Mouse (Mus musculus) MEL (cell line): ENCODE measurements at regions not wholly inside any gene's neighbourhood (a gene's known extent, or its start where the extent isn't known, plus 50 kb on each side); places are given as distances from the start of the nearest gene placed in this dataset.

ENCODE experiments used
- DNase-seq: peaks from one replicate; pipeline ENCODE4 v3.0.0; 2011; ENCODE audit warnings: low read depth, low spot score
- H3K27ac ChIP-seq: 2 replicates; pipeline ENCODE4 v1.5.1; 2012; ENCODE audit warnings: low read depth, mild to moderate bottlenecking, control low read depth, low read length, moderate library complexity; ENCODE audit not compliant: control insufficient read depth
- H3K27me3 ChIP-seq, 2 experiments: fragments of 150-350 bp in 1 of 2; sonication (generic) in 1 of 2; 2 replicates each; pipeline ENCODE4 v1.6.1; 2012; ENCODE audit warnings: low read length in 2 of 2, mild to moderate bottlenecking in 2 of 2, improper control_type of control experiment in 1 of 2, moderate library complexity in 1 of 2; ENCODE audit not compliant: insufficient read depth in 2 of 2, control insufficient read depth in 1 of 2
- H3K36me3 ChIP-seq, 2 experiments: 2 replicates each; pipeline ENCODE4 v1.6.1; 2012 to 2014; ENCODE audit warnings: low read length in 2 of 2, improper control_type of control experiment in 1 of 2, inconsistent platforms in 1 of 2, mild to moderate bottlenecking in 1 of 2; ENCODE audit not compliant: insufficient read depth in 2 of 2, control insufficient read depth in 1 of 2
- H3K4me1 ChIP-seq, 2 experiments: fragments of 150-350 bp in 1 of 2; sonication (generic) in 1 of 2; 2 replicates each; pipeline ENCODE4 v1.6.1; 2012; ENCODE audit warnings: low read length in 2 of 2, improper control_type of control experiment in 1 of 2, mild to moderate bottlenecking in 1 of 2; ENCODE audit not compliant: insufficient read depth in 2 of 2, control insufficient read depth in 1 of 2
- H3K4me3 ChIP-seq, 2 experiments: fragments of 150-350 bp in 1 of 2; sonication (generic) in 1 of 2; 2 replicates each; pipeline ENCODE4 v1.5.1; 2012; ENCODE audit warnings: low read depth in 2 of 2, low read length in 2 of 2, mild to moderate bottlenecking in 2 of 2, moderate library complexity in 2 of 2, control low read depth in 1 of 2, improper control_type of control experiment in 1 of 2; ENCODE audit not compliant: control insufficient read depth in 1 of 2, insufficient read depth in 1 of 2
- H3K79me2 ChIP-seq: 2 replicates; pipeline ENCODE4 v1.6.1; 2012; ENCODE audit warnings: mild to moderate bottlenecking, low read length, moderate library complexity; ENCODE audit not compliant: control insufficient read depth, poor library complexity, insufficient read depth
- H3K9ac ChIP-seq: 2 replicates; pipeline ENCODE4 v1.6.1; 2012; ENCODE audit warnings: low read depth, mild to moderate bottlenecking, control low read depth, low read length, moderate library complexity; ENCODE audit not compliant: control insufficient read depth, poor library complexity, severe bottlenecking
- H3K9me3 ChIP-seq: fragments of 150-350 bp; sonication (generic); replicated peaks from 2 replicates; pipeline ENCODE4 v1.6.1; 2012; ENCODE audit warnings: mild to moderate bottlenecking, low read length, improper control_type of control experiment, moderate library complexity; ENCODE audit not compliant: insufficient read depth
- CHD1 ChIP-seq: IDR thresholded peaks from 2 replicates; pipeline ENCODE4 v1.6.1; 2012; ENCODE audit warnings: low read depth, mild to moderate bottlenecking, inconsistent platforms, low read length, improper control_type of control experiment
- CHD2 ChIP-seq: IDR thresholded peaks from 2 replicates; pipeline ENCODE4 v1.6.1; 2011; ENCODE audit warnings: low read length, improper control_type of control experiment
- CTCF ChIP-seq, 3 experiments: IDR thresholded peaks in 2 of 3; conservative IDR thresholded peaks in 1 of 3; 2 replicates each; pipeline ENCODE4 v1.5.1; 2011 to 2012; ENCODE audit warnings: low read length in 3 of 3, low read depth in 2 of 3, mild to moderate bottlenecking in 2 of 3, improper control_type of control experiment in 1 of 3, inconsistent platforms in 1 of 3, mixed read lengths in 1 of 3, moderate library complexity in 1 of 3; ENCODE audit not compliant: control insufficient read depth in 1 of 3, insufficient read depth in 1 of 3, poor library complexity in 1 of 3, severe bottlenecking in 1 of 3
- E2F4 ChIP-seq: IDR thresholded peaks from 2 replicates; pipeline ENCODE4 v1.6.1; 2011; ENCODE audit warnings: low read depth, low read length, improper control_type of control experiment, borderline replicate concordance
- ETS1 ChIP-seq: IDR thresholded peaks from 2 replicates; pipeline ENCODE4 v1.6.1; 2012; ENCODE audit warnings: low read depth, mild to moderate bottlenecking, inconsistent platforms, low read length, improper control_type of control experiment, moderate library complexity
- GATA1 ChIP-seq: IDR thresholded peaks from 2 replicates; pipeline ENCODE4 v1.6.1; 2011; ENCODE audit warnings: low read depth, low read length, improper control_type of control experiment
- JUND ChIP-seq: IDR thresholded peaks from 2 replicates; pipeline ENCODE4 v1.6.1; 2011; ENCODE audit warnings: low read depth, mild to moderate bottlenecking, improper control_type of control experiment, low read length
- MAFK ChIP-seq: IDR thresholded peaks from 2 replicates; pipeline ENCODE4 v1.6.1; 2011; ENCODE audit warnings: low read depth, mild to moderate bottlenecking, low read length, improper control_type of control experiment, borderline replicate concordance
- MAZ ChIP-seq: IDR thresholded peaks from 2 replicates; pipeline ENCODE4 v1.6.1; 2012; ENCODE audit warnings: low read depth, mild to moderate bottlenecking, inconsistent platforms, low read length, improper control_type of control experiment
- MEF2A ChIP-seq: IDR thresholded peaks from 2 replicates; pipeline ENCODE4 v1.6.1; 2014; ENCODE audit warnings: low read depth, mild to moderate bottlenecking, inconsistent platforms, low read length, improper control_type of control experiment; ENCODE audit not compliant: poor library complexity, insufficient replicate concordance, severe bottlenecking; ENCODE audit errors: extremely low read depth
- MXI1 ChIP-seq: IDR thresholded peaks from 2 replicates; pipeline ENCODE4 v1.6.1; 2011; ENCODE audit warnings: mild to moderate bottlenecking, low read depth, low read length, improper control_type of control experiment
- MYB ChIP-seq: IDR thresholded peaks from 2 replicates; pipeline ENCODE4 v1.6.1; 2011; ENCODE audit warnings: mild to moderate bottlenecking, low read depth, low read length, improper control_type of control experiment
- MYC ChIP-seq: IDR thresholded peaks from 2 replicates; pipeline ENCODE4 v1.6.1; 2011; ENCODE audit warnings: low read depth, mild to moderate bottlenecking, low read length, improper control_type of control experiment, moderate library complexity
- NELFE ChIP-seq: IDR thresholded peaks from 2 replicates; pipeline ENCODE4 v1.6.1; 2011; ENCODE audit warnings: low read depth, low read length, improper control_type of control experiment
- NRF1 ChIP-seq: IDR thresholded peaks from 2 replicates; pipeline ENCODE4 v1.6.1; 2014; ENCODE audit warnings: low read depth, mild to moderate bottlenecking, inconsistent platforms, low read length, improper control_type of control experiment, moderate library complexity; ENCODE audit not compliant: poor library complexity, insufficient read depth, severe bottlenecking
- POLR2A ChIP-seq, 2 experiments: IDR thresholded peaks; 2 replicates each; pipeline ENCODE4 v1.6.1; 2011 to 2012; ENCODE audit warnings: low read length in 2 of 2, mild to moderate bottlenecking in 2 of 2, control low read depth in 1 of 2, improper control_type of control experiment in 1 of 2, low read depth in 1 of 2, moderate library complexity in 1 of 2; ENCODE audit not compliant: control insufficient read depth in 1 of 2, insufficient read depth in 1 of 2, poor library complexity in 1 of 2
- POLR2AphosphoS5 ChIP-seq: IDR thresholded peaks from 2 replicates; pipeline ENCODE4 v1.6.1; 2012; ENCODE audit warnings: low read depth, borderline replicate concordance, mild to moderate bottlenecking, inconsistent platforms, low read length, moderate library complexity, mixed read lengths
- RAD21 ChIP-seq: IDR thresholded peaks from 2 replicates; pipeline ENCODE4 v1.6.1; 2011; ENCODE audit warnings: mild to moderate bottlenecking, low read depth, low read length, improper control_type of control experiment
- RCOR1 ChIP-seq: IDR thresholded peaks from 2 replicates; pipeline ENCODE4 v1.6.1; 2012; ENCODE audit warnings: low read depth, mild to moderate bottlenecking, inconsistent platforms, low read length, improper control_type of control experiment
- SIN3A ChIP-seq: IDR thresholded peaks from 2 replicates; pipeline ENCODE4 v1.6.1; 2012; ENCODE audit warnings: low read length, improper control_type of control experiment, inconsistent platforms
- SMC3 ChIP-seq: IDR thresholded peaks from 2 replicates; pipeline ENCODE4 v1.6.1; 2011; ENCODE audit warnings: low read depth, low read length, improper control_type of control experiment
- TAL1 ChIP-seq: IDR thresholded peaks from 2 replicates; pipeline ENCODE4 v1.6.1; 2012; ENCODE audit warnings: mild to moderate bottlenecking, inconsistent platforms, low read length, moderate library complexity, mixed read lengths
- TCF12 ChIP-seq: IDR thresholded peaks from 2 replicates; pipeline ENCODE4 v1.6.1; 2014; ENCODE audit warnings: low read depth, mild to moderate bottlenecking, inconsistent platforms, low read length, improper control_type of control experiment, moderate library complexity
- USF2 ChIP-seq, 2 experiments: IDR thresholded peaks; 2 replicates each; pipeline ENCODE4 v1.6.1; 2011 to 2012; ENCODE audit warnings: improper control_type of control experiment in 2 of 2, low read length in 2 of 2, borderline replicate concordance in 1 of 2, inconsistent platforms in 1 of 2, low read depth in 1 of 2, mild to moderate bottlenecking in 1 of 2; ENCODE audit not compliant: insufficient read depth in 1 of 2
- ZKSCAN1 ChIP-seq: IDR thresholded peaks from 2 replicates; pipeline ENCODE4 v1.6.1; 2012; ENCODE audit warnings: low read depth, mild to moderate bottlenecking, inconsistent platforms, low read length, improper control_type of control experiment, moderate library complexity
- ZMIZ1 ChIP-seq: IDR thresholded peaks from 2 replicates; pipeline ENCODE4 v1.6.1; 2012; ENCODE audit warnings: low read depth, mild to moderate bottlenecking, inconsistent platforms, low read length, improper control_type of control experiment, moderate library complexity

- Histone ChIP-seq H3K4me1 (no peaks in the 10 kb centered on the region), H3K4me3 (no peak overlapping the region), H3K9me3 (no peaks in the 10 kb centered on the region), H3K36me3 (no peaks in the 10 kb centered on the region), H3K79me2 (no peaks in the 10 kb centered on the region)
- TF ChIP-seq MEF2A (no peak), MYB (no peak), CHD2 (no peak), JUND (no peak), SMC3 (no peak), MAZ (no peak), CHD1 (no peak), E2F4 (no peak)
- TF ChIP-seq, all 39 proteins: peak for 0
- Histone ChIP-seq H3K27me3 (no peaks in the 10 kb centered on the region), H3K9ac (no peak overlapping the region), H3K27ac (no peak overlapping the region)
- DNase-seq, result no peak
Measured at GRCm38 (mm10) chr6:49985127-49985526, 124.9 kb upstream of the Mpp6 start.

GRCm38 (mm10) chr6:49987141-49987540 is 122.9 kb upstream of the Mpp6 start:
- Histone ChIP-seq H3K4me1 (no peaks in the 10 kb centered on the region), H3K9me3 (no peaks in the 10 kb centered on the region), H3K36me3 (no peaks in the 10 kb centered on the region), H3K4me3 (no peak overlapping the region), H3K27ac (no peak overlapping the region), H3K9ac (no peak overlapping the region), H3K79me2 (no peaks in the 10 kb centered on the region)
- no peak for DNase-seq
- TF ChIP-seq MYC, result no peak
- TF ChIP-seq GATA1, result no peak
- TF ChIP-seq MXI1, result no peak
- TF ChIP-seq SIN3A, result no peak
- no peak for TF ChIP-seq ETS1
- no peak for TF ChIP-seq MEF2A
- no peak for TF ChIP-seq E2F4
- no peak for TF ChIP-seq ZMIZ1
- no peak for TF ChIP-seq USF2 (IDR thresholded peaks at IDR 0.05; ENCODE audit: borderline replicate concordance in 1 of 2, insufficient read depth in 1 of 2, low read depth in 1 of 2, low read length in 2 of 2)
- TF ChIP-seq POLR2A (IDR thresholded peaks at IDR 0.05; ENCODE audit: control insufficient read depth in 1 of 2, insufficient read depth in 1 of 2, low read depth in 1 of 2, low read length in 2 of 2, poor library complexity in 1 of 2), result no peak
- TF ChIP-seq TAL1, result no peak
- no peak for TF ChIP-seq NELFE
- no peak for TF ChIP-seq RAD21
- TF ChIP-seq ZKSCAN1, result no peak
- TF ChIP-seq RCOR1, result no peak
- no peak for TF ChIP-seq POLR2AphosphoS5
- TF ChIP-seq NRF1, result no peak
- no peak for TF ChIP-seq MAFK
- no peak for TF ChIP-seq TCF12
- TF ChIP-seq CTCF (IDR thresholded peaks at IDR 0.05 in 2 of 3, conservative IDR thresholded peaks at IDR 0.05 in 1 of 3; ENCODE audit: control insufficient read depth in 1 of 3, insufficient read depth in 1 of 3, low read depth in 2 of 3, low read length in 3 of 3, poor library complexity in 1 of 3, severe bottlenecking in 1 of 3), result no peak
- TF ChIP-seq, all 39 proteins: peak for 0
- H3K27me3 ChIP-seq, result no peaks in the 10 kb centered on the region
